Mouse (Mus musculus) c-Kit-positive CD71-positive TER-119-negative erythroid progenitor cells, embryonic 14.5 days (primary cell): ENCODE measurements around the gene Tmem208.

Source experiments
- DNase-seq: peaks from one replicate; pipeline ENCODE4 v3.0.0-alpha.2; 2013; ENCODE audit warnings: low read depth

Gene Tmem208

DNA sequence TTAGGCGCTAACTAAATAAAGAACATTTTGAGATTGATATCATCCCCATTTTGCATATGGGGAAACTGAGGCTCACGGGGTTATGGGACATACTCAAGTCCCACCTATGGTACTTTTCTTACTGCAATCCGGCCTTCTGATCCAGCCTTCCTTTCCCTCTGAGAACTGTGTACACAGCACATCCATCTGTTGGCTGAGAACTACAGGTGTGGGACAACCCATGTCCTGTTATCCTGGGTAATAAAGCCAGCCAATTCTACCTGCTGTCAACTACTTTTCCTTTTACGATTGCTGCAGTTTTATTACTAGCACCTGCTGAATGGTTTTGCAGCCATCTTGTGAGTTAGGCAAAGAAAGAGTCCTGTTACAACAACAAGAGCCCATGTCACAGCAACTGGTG, 28.4 kb downstream of the Tmem208 start:
- no peak for DNase-seq

DNA sequence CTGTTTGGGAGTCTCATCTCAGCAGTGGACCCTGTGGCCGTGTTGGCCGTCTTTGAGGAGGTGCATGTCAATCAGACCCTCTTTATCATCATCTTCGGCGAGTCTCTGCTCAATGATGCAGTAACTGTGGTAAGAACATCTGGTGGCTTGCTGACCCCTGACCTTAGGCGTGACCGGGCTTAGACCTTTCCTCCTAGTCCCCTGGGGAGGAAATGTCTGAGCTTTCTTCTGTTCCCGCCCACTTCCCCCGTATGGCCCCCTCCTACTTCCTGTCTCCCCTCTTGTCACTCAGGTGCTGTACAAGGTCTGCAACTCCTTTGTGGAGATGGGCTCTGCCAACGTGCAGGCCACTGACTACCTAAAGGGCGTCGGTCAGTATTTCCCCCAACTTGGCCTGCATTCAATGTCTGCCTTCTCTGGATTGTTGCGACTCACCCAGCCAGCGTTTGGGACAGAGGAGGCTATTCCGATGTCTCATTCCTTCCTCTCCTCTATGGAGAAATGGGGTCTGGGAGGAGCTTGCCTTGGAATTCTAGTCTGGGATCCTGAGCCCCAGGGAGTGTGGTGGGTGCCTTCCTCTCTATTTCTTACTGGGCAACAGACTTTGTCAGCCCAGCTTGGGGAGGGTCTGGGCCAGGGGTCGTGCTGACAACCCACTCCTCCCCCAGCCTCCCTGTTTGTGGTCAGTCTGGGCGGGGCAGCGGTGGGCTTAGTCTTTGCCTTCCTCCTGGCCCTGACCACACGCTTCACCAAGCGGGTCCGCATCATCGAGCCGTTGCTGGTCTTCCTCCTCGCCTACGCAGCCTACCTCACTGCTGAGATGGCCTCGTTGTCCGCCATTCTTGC, 29.2 kb downstream of the Tmem208 start:
- no peak for DNase-seq

- no peak for DNase-seq
These were observed 30.5 kb downstream of the Tmem208 start for GRCm38 (mm10) chr8:105356681-105357080.

DNA sequence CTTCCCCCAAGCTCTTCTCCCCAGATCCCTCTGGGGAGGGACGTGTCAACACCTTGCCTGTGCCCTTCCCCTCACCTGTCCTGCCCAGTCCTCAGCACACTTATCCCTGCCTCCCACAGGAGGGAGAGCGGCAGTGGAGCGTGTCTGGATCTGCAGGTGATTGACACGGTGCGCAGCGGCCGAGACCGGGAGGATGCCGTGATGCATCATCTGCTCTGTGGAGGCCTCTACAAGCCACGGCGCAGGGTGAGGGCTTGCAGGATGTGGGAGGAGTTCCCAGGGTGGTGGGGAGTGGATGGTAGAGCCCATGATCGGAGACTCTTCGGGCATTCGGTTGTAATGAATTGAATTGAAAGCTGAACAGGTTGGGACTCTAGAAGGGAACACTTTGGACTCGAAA, 33.1 kb downstream of the Tmem208 start:
- no peak for DNase-seq

DNA sequence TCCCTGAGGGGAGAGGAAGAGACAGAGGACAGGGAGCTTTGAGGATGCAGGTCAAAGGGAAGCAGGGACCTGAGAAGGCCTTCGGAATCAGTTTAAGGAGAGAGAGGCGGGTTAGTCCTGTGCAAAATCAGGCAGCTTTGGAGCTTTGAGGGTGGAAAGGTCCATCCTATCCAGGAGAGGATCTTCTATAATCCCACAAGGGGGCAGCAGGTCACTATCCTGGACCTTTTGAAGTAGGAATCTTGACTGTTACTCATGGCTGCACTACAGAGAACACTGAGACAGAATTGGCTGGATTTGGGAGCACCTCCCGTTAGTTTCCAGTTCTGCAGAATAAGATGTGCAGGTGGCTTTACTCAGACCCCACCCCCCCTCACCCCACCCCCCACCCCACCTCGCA, 33.5 kb downstream of the Tmem208 start:
- DNase-seq, result no peak

- DNase-seq, result no peak
These were observed 35.9 kb downstream of the Tmem208 start for GRCm38 (mm10) chr8:105361751-105362702.

- DNase-seq, result peak; percentile 23
These were observed 41.0 kb downstream of the Tmem208 start for GRCm38 (mm10) chr8:105367107-105367506.

DNA sequence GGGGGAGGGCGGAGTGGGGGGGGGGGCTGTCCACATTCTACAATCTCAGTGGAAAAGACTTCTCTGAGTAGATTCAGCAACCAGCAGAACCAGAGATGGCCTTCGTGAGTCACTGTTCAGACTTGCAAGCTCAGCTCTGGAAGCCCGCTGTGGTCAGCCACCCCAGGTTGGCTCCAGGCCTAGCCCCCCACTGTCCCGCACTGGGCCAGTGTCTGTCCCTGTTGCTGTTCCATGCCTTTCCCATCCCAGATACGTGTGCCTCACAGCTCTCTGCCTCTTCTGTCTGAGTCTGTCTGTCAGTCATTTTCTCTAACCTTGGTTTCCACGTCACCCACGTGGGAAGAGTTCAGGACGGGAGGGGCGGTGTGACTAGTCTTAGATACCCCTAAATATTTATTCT, 46.3 kb downstream of the Tmem208 start:
- no peak for DNase-seq

GRCm38 (mm10) chr8:105373032-105373431, 46.9 kb downstream of the Tmem208 start, which contains the start of gene Plekhg4:
Plekhg4 (plus strand) TSS chr8:105373274.
- DNase-seq, result no peak

GRCm38 (mm10) chr8:105374513-105374966, 48.4 kb downstream of the Tmem208 start:
- DNase-seq, result peak; percentile 15

DNA sequence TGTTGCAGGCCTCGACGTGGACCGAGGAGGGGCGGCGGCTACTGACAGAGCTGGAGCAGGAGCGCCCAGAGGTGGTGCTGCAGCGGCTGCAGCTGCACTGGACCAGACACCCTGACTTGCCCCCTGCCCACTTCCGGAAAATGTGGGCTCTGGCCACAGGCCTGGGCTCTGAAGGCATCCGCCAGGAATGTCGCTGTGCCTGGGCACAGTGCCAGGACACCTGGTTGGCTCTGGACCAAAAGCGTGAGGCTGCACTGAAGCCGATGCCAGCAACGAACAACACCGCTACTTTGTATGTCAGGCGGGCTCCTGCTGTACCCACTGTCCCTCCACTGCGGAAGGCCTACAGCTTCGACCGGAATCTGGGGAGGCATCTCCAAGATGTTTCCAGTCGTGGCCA, 52.5 kb downstream of the Tmem208 start:
- DNase-seq, result no peak

DNA sequence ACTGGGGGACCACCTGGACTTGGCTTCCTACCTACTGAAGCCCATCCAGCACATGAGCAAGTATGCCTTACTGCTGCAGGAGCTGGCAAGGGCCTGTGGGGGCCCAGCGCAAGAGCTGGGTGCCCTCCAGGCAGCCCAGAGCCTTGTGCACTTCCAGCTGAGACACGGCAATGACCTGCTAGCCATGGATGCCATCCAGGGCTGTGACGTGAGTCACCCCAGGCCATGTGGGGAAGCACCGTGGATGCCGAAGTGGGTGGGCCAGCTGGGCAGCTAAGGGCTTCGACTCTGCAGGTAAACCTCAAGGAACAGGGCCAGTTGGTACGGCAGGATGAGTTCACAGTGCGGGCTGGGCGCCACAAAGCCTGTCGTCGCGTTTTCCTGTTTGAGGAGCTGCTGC, 54.2 kb downstream of the Tmem208 start:
- no peak for DNase-seq

DNA sequence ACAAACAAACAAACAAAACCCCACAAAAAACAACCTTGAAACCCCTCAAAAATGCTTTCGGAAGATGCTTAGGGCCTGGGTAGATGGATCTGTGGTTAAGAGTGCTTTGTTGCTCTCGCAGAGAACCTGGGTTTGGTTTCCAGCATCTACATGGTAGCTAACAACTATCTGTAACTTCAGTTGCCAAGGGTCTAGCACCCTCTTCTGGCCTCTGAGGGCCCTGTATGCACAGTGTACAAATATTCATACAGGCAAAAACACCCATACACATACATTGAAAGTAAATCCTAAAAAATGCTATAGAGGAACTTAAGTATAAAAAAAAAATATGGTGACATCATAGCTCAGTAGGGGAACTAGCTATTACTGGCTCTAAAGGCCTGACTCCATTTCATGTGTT, 57.9 kb downstream of the Tmem208 start:
- no peak for DNase-seq
